Mouse (Mus musculus): Measurements from ENCODE around the gene Pitpnc1. TPM values are rescaled to one million over a fixed set of nuclear protein-coding genes. Genes with fewer than 3 reads are reported as not detected.

Pitpnc1 gene
- total and polyA plus RNA-seq, 3 experiments = 2.4 to 5.4 (median 3.6) TPM

DNA sequence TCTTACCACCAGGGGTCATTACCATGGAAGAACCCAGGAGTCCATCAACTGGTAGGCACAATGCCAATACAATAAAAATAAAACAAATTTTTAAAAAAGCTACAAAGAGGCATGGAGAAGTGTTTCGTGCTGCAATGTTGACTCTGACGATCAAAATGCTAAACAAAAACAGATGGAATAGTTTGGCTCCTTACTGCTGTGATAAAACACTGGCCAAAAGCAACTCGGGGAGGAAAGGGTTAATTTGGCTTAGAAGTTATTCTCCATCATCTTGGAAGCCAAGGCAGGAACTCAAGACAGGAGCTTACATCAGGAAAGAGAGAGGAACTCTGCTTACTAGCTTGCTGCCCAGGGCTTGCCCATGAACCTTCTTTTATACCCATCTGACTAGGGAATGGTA, 32.4 kb downstream of the Pitpnc1 start:
- TF ChIP-seq ZNF384 (IDR thresholded peaks at IDR 0.05; ENCODE audit: low read depth, low read length) = no peak
- no peak for TF ChIP-seq IRF4 (IDR thresholded peaks at IDR 0.05; ENCODE audit: low read depth, low read length)
- TF ChIP-seq USF2 (conservative IDR thresholded peaks at IDR 0.05; ENCODE audit: low read depth, low read length) = no peak
- no peak for TF ChIP-seq MAZ (IDR thresholded peaks at IDR 0.05; ENCODE audit: low read depth, low read length)
- TF ChIP-seq USF1 (IDR thresholded peaks at IDR 0.05; ENCODE audit: low read depth, low read length) = no peak
- no peak for TF ChIP-seq TBP (conservative IDR thresholded peaks at IDR 0.05; ENCODE audit: low read depth, low read length)
- TF ChIP-seq RCOR1 (conservative IDR thresholded peaks at IDR 0.05; ENCODE audit: low read depth, low read length) = no peak
- no peak for TF ChIP-seq ZKSCAN1 (IDR thresholded peaks at IDR 0.05; ENCODE audit: borderline replicate concordance, low read depth, low read length)
- TF ChIP-seq NRF1 (IDR thresholded peaks at IDR 0.05; ENCODE audit: low read depth, low read length) = no peak
- no peak for TF ChIP-seq E2F4 (IDR thresholded peaks at IDR 0.05; ENCODE audit: insufficient replicate concordance, low read depth, low read length)
- no peak for TF ChIP-seq SIN3A (IDR thresholded peaks at IDR 0.05; ENCODE audit: low read length)
- TF ChIP-seq MEF2A (IDR thresholded peaks at IDR 0.05; ENCODE audit: borderline replicate concordance, low read depth, low read length) = no peak
- TF ChIP-seq POLR2AphosphoS2 (IDR thresholded peaks at IDR 0.05; ENCODE audit: low read depth, low read length) = no peak
- no peak for TF ChIP-seq UBTF (IDR thresholded peaks at IDR 0.05; ENCODE audit: low read depth, low read length)
- TF ChIP-seq CHD2 (IDR thresholded peaks at IDR 0.05; ENCODE audit: low read length) = no peak
- Histone ChIP-seq H3K27me3 (replicated peaks) (no peaks in the 10 kb centered on the region), H3K4me2 (ENCODE audit: insufficient read depth, low read depth, poor library complexity, severe bottlenecking) (no peak overlapping the region), H3K36me3 (replicated peaks in 1 of 2; ENCODE audit: control insufficient read depth in 1 of 2, insufficient read depth in 1 of 2, low read length in 1 of 2) (no peaks in the 10 kb centered on the region), H3K4me1 (ENCODE audit: control insufficient read depth in 1 of 2, insufficient read depth in 2 of 2) (peaks cover 6 to 47% of the 10 kb centered on the region in 2 experiments; a peak in 2 of 4 replicates), H3K9me3 (replicated peaks; ENCODE audit: low read length) (peaks cover 3% of the 10 kb centered on the region), H3K79me2 (replicated peaks; ENCODE audit: control insufficient read depth, extremely low read depth, insufficient read depth, poor library complexity, severe bottlenecking) (no peaks in the 10 kb centered on the region), H3K27ac (ENCODE audit: insufficient read depth, low read depth) (no peak overlapping the region), H3K9ac (ENCODE audit: insufficient read depth, low read depth) (no peak overlapping the region), H3K4me3 (replicated peaks in 1 of 3; ENCODE audit: low read depth in 2 of 3, low read length in 2 of 3, poor library complexity in 1 of 3) (no peak overlapping the region)
- dilution Hi-C loops (cut with MboI; ENCODE audit: extremely low pct_ligation_motif_present, extremely low pct_unique_long_range_greater_than_20kb, low sequenced_read_pairs) (no loop called here), in situ Hi-C loops (cut with MboI; ENCODE audit: low pct_ligation_motif_present, low pct_unique_long_range_greater_than_20kb, low sequenced_read_pairs) (no loop called here)
- no peak for DNase-seq (ENCODE audit: extremely low read depth)

DNA sequence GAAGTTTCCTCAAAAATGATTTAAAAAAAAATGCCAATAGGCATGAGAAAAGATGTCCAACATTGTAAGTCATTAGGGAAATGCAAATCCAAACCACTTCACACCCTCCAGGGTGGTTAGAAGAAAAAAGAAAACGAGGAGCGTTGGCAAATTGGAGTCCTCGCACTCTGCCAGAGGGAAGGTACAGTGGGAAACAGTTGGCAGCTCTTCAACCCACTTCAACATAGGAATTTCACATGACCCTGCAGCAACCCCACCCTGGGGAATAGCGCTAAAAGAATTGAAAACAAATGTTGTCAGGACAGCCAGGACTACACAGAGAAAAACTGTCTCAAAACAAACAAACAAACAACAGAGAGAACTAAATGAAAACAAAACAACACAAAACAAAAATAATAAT, 32.8 kb downstream of the Pitpnc1 start:
- H3K4me1 ChIP-seq (ENCODE audit: control insufficient read depth in 1 of 2, insufficient read depth in 2 of 2) = peaks cover 4 to 43% of the 10 kb centered on the region in 2 experiments; a peak in 2 of 4 replicates
- no peak for DNase-seq (ENCODE audit: extremely low read depth)
- H3K4me2 ChIP-seq (ENCODE audit: insufficient read depth, low read depth, poor library complexity, severe bottlenecking) = no peak overlapping the region
- dilution Hi-C loops (cut with MboI; ENCODE audit: extremely low pct_ligation_motif_present, extremely low pct_unique_long_range_greater_than_20kb, low sequenced_read_pairs) = no loop called here
- in situ Hi-C loops (cut with MboI; ENCODE audit: low pct_ligation_motif_present, low pct_unique_long_range_greater_than_20kb, low sequenced_read_pairs) = no loop called here
- peaks cover 3% of the 10 kb centered on the region for H3K9me3 ChIP-seq (replicated peaks; ENCODE audit: low read length)
- H3K79me2 ChIP-seq (replicated peaks; ENCODE audit: control insufficient read depth, extremely low read depth, insufficient read depth, poor library complexity, severe bottlenecking) = no peaks in the 10 kb centered on the region
- TF ChIP-seq USF1 (IDR thresholded peaks at IDR 0.05; ENCODE audit: low read depth, low read length) = no peak
- TF ChIP-seq BHLHE40 (IDR thresholded peaks at IDR 0.05; ENCODE audit: low read depth, low read length) = no peak
- TF ChIP-seq MYC (IDR thresholded peaks at IDR 0.05; ENCODE audit: low read depth, low read length) = no peak
- TF ChIP-seq HCFC1 (IDR thresholded peaks at IDR 0.05; ENCODE audit: low read depth, low read length) = no peak
- TF ChIP-seq KAT2A (IDR thresholded peaks at IDR 0.05; ENCODE audit: insufficient replicate concordance, low read length) = no peak
- no peak for TF ChIP-seq RAD21 (IDR thresholded peaks at IDR 0.05; ENCODE audit: low read depth, low read length)
- TF ChIP-seq MAZ (IDR thresholded peaks at IDR 0.05; ENCODE audit: low read depth, low read length) = no peak
- no peak for TF ChIP-seq TCF12 (IDR thresholded peaks at IDR 0.05; ENCODE audit: low read depth, low read length)
- TF ChIP-seq ZKSCAN1 (IDR thresholded peaks at IDR 0.05; ENCODE audit: borderline replicate concordance, low read depth, low read length) = no peak
- no peak for TF ChIP-seq ZNF384 (IDR thresholded peaks at IDR 0.05; ENCODE audit: low read depth, low read length)
- TF ChIP-seq MAX (IDR thresholded peaks at IDR 0.05; ENCODE audit: low read length) = no peak
- no peak for TF ChIP-seq SIN3A (IDR thresholded peaks at IDR 0.05; ENCODE audit: low read length)
- TF ChIP-seq POLR2A (IDR thresholded peaks at IDR 0.05; ENCODE audit: low read depth, low read length) = no peak
- no peak for TF ChIP-seq E2F4 (IDR thresholded peaks at IDR 0.05; ENCODE audit: insufficient replicate concordance, low read depth, low read length)
- no peak for TF ChIP-seq MAFK (IDR thresholded peaks at IDR 0.05; ENCODE audit: insufficient replicate concordance, low read length)
- TF ChIP-seq PAX5 (IDR thresholded peaks at IDR 0.05; ENCODE audit: low read length) = no peak
- H3K27me3 ChIP-seq (replicated peaks) = no peaks in the 10 kb centered on the region
- no peak overlapping the region for H3K9ac ChIP-seq (ENCODE audit: insufficient read depth, low read depth)
- no peak overlapping the region for H3K27ac ChIP-seq (ENCODE audit: insufficient read depth, low read depth)
- H3K4me3 ChIP-seq (replicated peaks in 1 of 3; ENCODE audit: low read depth in 2 of 3, low read length in 2 of 3, poor library complexity in 1 of 3) = no peak overlapping the region
- no peaks in the 10 kb centered on the region for H3K36me3 ChIP-seq (replicated peaks in 1 of 2; ENCODE audit: control insufficient read depth in 1 of 2, insufficient read depth in 1 of 2, low read length in 1 of 2)
